Comparison of ENCODE assay signal across 1 mouse cellular context in the genomic region with DNA sequence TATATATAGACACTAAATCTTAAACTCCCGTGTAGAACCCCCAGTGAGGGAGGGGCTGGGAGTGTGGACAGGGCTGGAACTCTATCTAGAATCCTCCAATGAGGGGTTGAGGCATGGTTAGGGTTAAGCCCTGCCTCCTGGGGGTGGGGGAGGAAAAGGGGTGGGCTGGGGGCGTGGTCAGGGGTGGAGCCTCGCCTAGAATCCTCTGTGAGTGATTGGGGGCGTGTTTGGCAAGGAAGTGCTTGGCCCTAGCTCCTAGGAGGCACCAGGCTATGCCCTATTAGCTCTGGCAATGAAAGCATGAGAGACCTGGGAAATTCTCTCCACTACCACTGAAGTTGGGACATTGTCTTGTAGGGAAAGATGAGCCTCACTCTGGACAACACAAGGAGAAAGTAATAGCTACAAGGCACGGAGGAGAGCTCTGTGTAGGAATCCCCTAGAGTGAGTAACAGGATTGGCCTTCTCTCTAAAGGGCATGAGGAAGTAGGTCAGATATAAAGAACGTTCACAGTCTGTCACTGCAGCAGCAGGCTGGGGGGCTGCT.
TF ChIP-seq lines count a peak whose summit lies in the region.

No protein-coding gene starts in this region.

TF ChIP-seq in CH12.LX, 34 proteins besides CTCF, POLR2A, EP300 and RAD21:
- 0 out of 2 replicates have a peak, but pooled peaks have one; percentile 1 for TF ChIP-seq CHD2 (IDR thresholded peaks at IDR 0.05; ENCODE audit: low read length)
- TF ChIP-seq MYC (IDR thresholded peaks at IDR 0.05; ENCODE audit: low read depth, low read length) = no peak
- no peak for TF ChIP-seq POLR2AphosphoS2 (IDR thresholded peaks at IDR 0.05; ENCODE audit: low read depth, low read length)
- peak; percentile 61; the same call in 1 of the 2 replicates for TF ChIP-seq MXI1 (IDR thresholded peaks at IDR 0.05; ENCODE audit: low read depth, low read length)
- peak; percentile 58 for TF ChIP-seq TBP (conservative IDR thresholded peaks at IDR 0.05; ENCODE audit: low read depth, low read length)
- TF ChIP-seq NELFE (IDR thresholded peaks at IDR 0.05; ENCODE audit: low read depth, low read length) = peak; percentile 24; the same call in 1 of the 2 replicates
- peak; percentile 20; the same call in 1 of the 2 replicates for TF ChIP-seq SIN3A (IDR thresholded peaks at IDR 0.05; ENCODE audit: low read length)
- TF ChIP-seq MAZ (IDR thresholded peaks at IDR 0.05; ENCODE audit: low read depth, low read length) = peak; percentile 59; the same call in 1 of the 2 replicates
- TF ChIP-seq PAX5 (IDR thresholded peaks at IDR 0.05; ENCODE audit: low read length) = no peak
